Mouse (Mus musculus) heart, postnatal 0 days (tissue): ENCODE measurements at regions not wholly inside any gene's neighbourhood (a gene's known extent, or its start where the extent isn't known, plus 50 kb on each side); places are given as distances from the start of the nearest gene placed in this dataset.

Experiments
- CTCF ChIP-seq: IDR thresholded peaks from 2 replicates; pipeline ENCODE4 v1.5.1; 2016; ENCODE audit warnings: antibody characterized with exemption, control low read depth, low read depth
- EP300 ChIP-seq: IDR thresholded peaks from 2 replicates; pipeline ENCODE4 v1.6.1; 2016; ENCODE audit warnings: antibody characterized with exemption, low read depth

DNA sequence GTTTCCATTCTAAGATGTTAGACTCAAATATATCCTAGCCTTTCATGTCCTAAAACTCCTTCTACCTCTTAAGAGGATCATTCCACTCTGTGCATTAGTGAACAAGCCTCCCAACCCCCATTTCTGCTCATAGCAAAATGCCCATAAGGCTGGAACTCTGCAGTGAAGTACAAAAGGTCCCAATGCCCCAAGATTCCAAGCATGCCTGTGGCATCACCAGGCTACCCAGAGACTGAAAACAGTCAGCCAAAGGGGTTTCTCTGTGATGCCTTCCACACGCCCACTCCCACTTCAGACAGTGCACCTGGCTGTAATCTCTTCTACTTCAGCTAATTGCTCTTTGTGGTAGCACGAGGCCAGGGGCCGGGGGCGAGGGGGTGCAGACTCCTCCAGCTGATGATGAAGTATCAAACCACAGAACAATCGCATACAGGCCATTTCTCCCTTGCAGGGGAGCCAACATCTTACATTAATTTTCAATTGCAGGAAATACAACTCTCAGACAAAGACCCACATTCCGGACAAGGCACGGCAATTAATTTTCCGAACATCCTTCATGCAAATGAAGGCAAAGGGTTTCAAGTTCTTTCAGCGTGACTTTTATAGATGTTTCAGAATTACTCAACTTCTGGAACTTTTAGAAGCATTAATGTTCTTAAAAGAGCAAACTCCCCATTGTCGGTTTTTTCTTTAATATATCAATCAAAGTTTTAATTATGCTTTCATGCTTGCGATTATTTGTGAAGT, 313.6 kb downstream of the 1500009L16Rik start:
- no peak for TF ChIP-seq CTCF
- no peak for TF ChIP-seq EP300
